Mouse (Mus musculus): Measurements from ENCODE around the gene Timp2. TPM values are rescaled to one million over a fixed set of nuclear protein-coding genes. Genes with fewer than 3 reads are reported as not detected.
"Not testable (repeated sequence)": the region's sequence is repeated elsewhere in the genome, so short reads cannot be mapped to it uniquely, and the experiment has no call there.

The Timp2 gene
- 10 to 100 TPM in 2 of 3 experiments, 1 to 10 TPM in 1; 6.1 to 17.3 (median 16.4) TPM for polyA plus RNA-seq (2017; shearing (Covaris generic))

- ATAC-seq, result no peak
Observed at GRCm38 (mm10) chr11:118355640-118356039, at the start of gene Timp2. Timp2 (minus strand) TSS chr11:118355740.

- ATAC-seq, result no peak
Observed at GRCm38 (mm10) chr11:118405311-118405710, 49.8 kb upstream of the Timp2 start.

GRCm38 (mm10) chr11:118403951-118404899 lies 48.7 kb upstream of the Timp2 start:
- no peak for ATAC-seq

GRCm38 (mm10) chr11:118403183-118403582 lies 47.6 kb upstream of the Timp2 start:
- no peak for ATAC-seq

- peak; percentile 96 for ATAC-seq
Observed at GRCm38 (mm10) chr11:118401760-118402280, 46.3 kb upstream of the Timp2 start, which contains the start of gene Lgals3bp. Lgals3bp (minus strand) TSS chr11:118402092.

GRCm38 (mm10) chr11:118401195-118401594 lies 45.7 kb upstream of the Timp2 start:
- no peak for ATAC-seq

- ATAC-seq, result no peak
Observed at GRCm38 (mm10) chr11:118400566-118400936, 45.0 kb upstream of the Timp2 start.

GRCm38 (mm10) chr11:118399891-118400565 lies 44.5 kb upstream of the Timp2 start:
- ATAC-seq, result no peak

GRCm38 (mm10) chr11:118397806-118398530 lies 42.4 kb upstream of the Timp2 start:
- ATAC-seq, result no peak

GRCm38 (mm10) chr11:118394538-118394937 lies 39.0 kb upstream of the Timp2 start:
- no peak for ATAC-seq

- no peak for ATAC-seq
Observed at GRCm38 (mm10) chr11:118393991-118394390, 38.5 kb upstream of the Timp2 start.

GRCm38 (mm10) chr11:118387816-118388215 lies 32.3 kb upstream of the Timp2 start:
- ATAC-seq, result not testable (repeated sequence)

GRCm38 (mm10) chr11:118379251-118380009 lies 23.9 kb upstream of the Timp2 start:
- ATAC-seq, result peak; percentile 71

- ATAC-seq, result no peak
Observed at GRCm38 (mm10) chr11:118378656-118379055, 23.1 kb upstream of the Timp2 start.

GRCm38 (mm10) chr11:118376323-118376722 lies 20.8 kb upstream of the Timp2 start:
- ATAC-seq, result not testable (repeated sequence)

- ATAC-seq, result no peak
Observed at GRCm38 (mm10) chr11:118375881-118376280, 20.3 kb upstream of the Timp2 start.

GRCm38 (mm10) chr11:118375461-118375860 lies 19.9 kb upstream of the Timp2 start:
- ATAC-seq, result no peak

GRCm38 (mm10) chr11:118375006-118375405 lies 19.5 kb upstream of the Timp2 start:
- no peak for ATAC-seq

- ATAC-seq, result no peak
Observed at GRCm38 (mm10) chr11:118374506-118374905, 19.0 kb upstream of the Timp2 start.

- ATAC-seq, result no peak
Observed at GRCm38 (mm10) chr11:118372641-118373040, 17.1 kb upstream of the Timp2 start.

- ATAC-seq, result no peak
Observed at GRCm38 (mm10) chr11:118371876-118372275, 16.3 kb upstream of the Timp2 start.

GRCm38 (mm10) chr11:118369657-118370056 lies 14.1 kb upstream of the Timp2 start:
- ATAC-seq, result no peak

Data from inflammation-experienced regulatory T-cells, adult 6 months (primary cell).